Mouse (Mus musculus): ENCODE results near the gene C130032M10Rik.

- TF ChIP-seq CTCF (IDR thresholded peaks at IDR 0.05) (no peak), EP300 (IDR thresholded peaks at IDR 0.05) (no peak)
These were observed 47.6 kb downstream of the C130032M10Rik start for GRCm38 (mm10) chr9:114562919-114563751.
